Mouse (Mus musculus): Measurements from ENCODE around the gene Sec11a. TPM values are rescaled to one million over a fixed set of nuclear protein-coding genes. Genes with fewer than 3 reads are reported as not detected.

Sec11a gene
- polyA plus RNA-seq, 1 experiment from 2014 or later: 188 TPM

- no peak for DNase-seq (ENCODE audit: low spot score)
- peaks cover 45% of the 10 kb centered on the region for H3K36me3 ChIP-seq (replicated peaks)
- 88% methylated on average over 2 of the region's 2 CpGs for WGBS
- H3K27ac ChIP-seq (replicated peaks): no peak overlapping the region
- H3K4me1 ChIP-seq: peaks cover 37% of the 10 kb centered on the region
- H3K4me3 ChIP-seq: peak overlapping the region; percentile 30; the same call in 1 of the 2 replicates
- H3K27me3 ChIP-seq (replicated peaks; ENCODE audit: low read depth, poor library complexity, severe bottlenecking): no peaks in the 10 kb centered on the region
- H3K9me3 ChIP-seq: no peaks in the 10 kb centered on the region
Measured at GRCm38 (mm10) chr7:80862475-80862874, 85.1 kb downstream of the Sec11a start.

- H3K27ac ChIP-seq (replicated peaks): peak within 1 kb of the TSS; percentile 100
- no peaks in the 10 kb centered on the region for H3K9me3 ChIP-seq
- under 1% methylated on average over 40 of the region's 40 CpGs for WGBS
- peak within 1 kb of the TSS; percentile 87 for H3K4me3 ChIP-seq
- peaks cover 37% of the 10 kb centered on the region for H3K4me1 ChIP-seq
- no peaks in the 10 kb centered on the region for H3K27me3 ChIP-seq (replicated peaks; ENCODE audit: low read depth, poor library complexity, severe bottlenecking)
- peak; percentile 95 for DNase-seq (ENCODE audit: low spot score)
- peaks cover 29% of the 10 kb centered on the region for H3K36me3 ChIP-seq (replicated peaks)
Measured at GRCm38 (mm10) chr7:80860729-80861274, 86.8 kb downstream of the Sec11a start, which contains the start of gene Zscan2. Gene Zscan2 (plus strand): TSS chr7:80860920.

- no peaks in the 10 kb centered on the region for H3K27me3 ChIP-seq (replicated peaks; ENCODE audit: low read depth, poor library complexity, severe bottlenecking)
- H3K4me1 ChIP-seq: peaks cover 37% of the 10 kb centered on the region
- DNase-seq (ENCODE audit: low spot score): peak; percentile 81
- peak overlapping the region; percentile 100 for H3K27ac ChIP-seq (replicated peaks)
- 1% methylated on average over 13 of the region's 13 CpGs for WGBS
- peak overlapping the region; percentile 87 for H3K4me3 ChIP-seq
- no peaks in the 10 kb centered on the region for H3K9me3 ChIP-seq
- peaks cover 23% of the 10 kb centered on the region for H3K36me3 ChIP-seq (replicated peaks)
Measured at GRCm38 (mm10) chr7:80860227-80860626, 87.4 kb downstream of the Sec11a start.

GRCm38 (mm10) chr7:80857181-80857580 lies 90.4 kb downstream of the Sec11a start:
- Histone ChIP-seq H3K27ac (replicated peaks) (no peak overlapping the region), H3K9me3 (no peaks in the 10 kb centered on the region), H3K27me3 (replicated peaks; ENCODE audit: low read depth, poor library complexity, severe bottlenecking) (no peaks in the 10 kb centered on the region), H3K4me3 (no peak overlapping the region), H3K4me1 (peaks cover 14% of the 10 kb centered on the region), H3K36me3 (replicated peaks) (no peaks in the 10 kb centered on the region)
- peak; percentile 78 for DNase-seq (ENCODE audit: low spot score)
- WGBS: 35% methylated on average over 6 of the region's 6 CpGs

GRCm38 (mm10) chr7:80855316-80855715 lies 92.3 kb downstream of the Sec11a start:
- Histone ChIP-seq H3K4me1 (peaks cover 5% of the 10 kb centered on the region), H3K36me3 (replicated peaks) (no peaks in the 10 kb centered on the region), H3K27me3 (replicated peaks; ENCODE audit: low read depth, poor library complexity, severe bottlenecking) (no peaks in the 10 kb centered on the region), H3K27ac (replicated peaks) (no peak overlapping the region), H3K9me3 (no peaks in the 10 kb centered on the region), H3K4me3 (no peak overlapping the region)
- no peak for DNase-seq (ENCODE audit: low spot score)

Other genes with a start within 250 kb of the Sec11a start
- 29.2 and 29.3 TPM in 2 replicates for gene Iqgap1, start 121.8 kb downstream of the Sec11a start, polyA plus RNA-seq (2016; fragmentation: Nextera tagmentation; extraction: Ambion mirVana)
- 3.0 and 3.5 TPM in 2 replicates for gene Zscan2, start 86.9 kb downstream of the Sec11a start, polyA plus RNA-seq (2016; fragmentation: Nextera tagmentation; extraction: Ambion mirVana)
- gene Wdr73, start 46.5 kb downstream of the Sec11a start, polyA plus RNA-seq (2016; fragmentation: Nextera tagmentation; extraction: Ambion mirVana): 49.1 and 52.0 TPM in 2 replicates
- gene Nmb, start 42.7 kb downstream of the Sec11a start, polyA plus RNA-seq (2016; fragmentation: Nextera tagmentation; extraction: Ambion mirVana): 7.0 and 7.4 TPM in 2 replicates
- gene Zfp592, start 45.9 kb upstream of the Sec11a start, polyA plus RNA-seq (2016; fragmentation: Nextera tagmentation; extraction: Ambion mirVana): 15.6 and 16.3 TPM in 2 replicates
- 0.11 and 0.20 TPM in 2 replicates for gene Alpk3, start 109.8 kb upstream of the Sec11a start, polyA plus RNA-seq (2016; fragmentation: Nextera tagmentation; extraction: Ambion mirVana)
- gene Slc28a1, start 167.0 kb upstream of the Sec11a start, polyA plus RNA-seq (2016; fragmentation: Nextera tagmentation; extraction: Ambion mirVana): 0.05 TPM in 1 of 2 replicates, not detected in the other

Data from embryonic facial prominence, embryonic 10.5 days (tissue).